Mouse (Mus musculus): ENCODE results near the gene Igsf3. TPM values are rescaled to one million over a fixed set of nuclear protein-coding genes. Genes with fewer than 3 reads are reported as not detected.

Gene Igsf3
- total RNA-seq, 1 experiment from 2014 or later = 7.0 TPM

- DNase-seq = no peak
These were observed 125.3 kb downstream of the Igsf3 start for GRCm38 (mm10) chr3:101502086-101502760.

GRCm38 (mm10) chr3:101506179-101506578, 129.3 kb downstream of the Igsf3 start:
- peak; percentile 92 for DNase-seq

DNA sequence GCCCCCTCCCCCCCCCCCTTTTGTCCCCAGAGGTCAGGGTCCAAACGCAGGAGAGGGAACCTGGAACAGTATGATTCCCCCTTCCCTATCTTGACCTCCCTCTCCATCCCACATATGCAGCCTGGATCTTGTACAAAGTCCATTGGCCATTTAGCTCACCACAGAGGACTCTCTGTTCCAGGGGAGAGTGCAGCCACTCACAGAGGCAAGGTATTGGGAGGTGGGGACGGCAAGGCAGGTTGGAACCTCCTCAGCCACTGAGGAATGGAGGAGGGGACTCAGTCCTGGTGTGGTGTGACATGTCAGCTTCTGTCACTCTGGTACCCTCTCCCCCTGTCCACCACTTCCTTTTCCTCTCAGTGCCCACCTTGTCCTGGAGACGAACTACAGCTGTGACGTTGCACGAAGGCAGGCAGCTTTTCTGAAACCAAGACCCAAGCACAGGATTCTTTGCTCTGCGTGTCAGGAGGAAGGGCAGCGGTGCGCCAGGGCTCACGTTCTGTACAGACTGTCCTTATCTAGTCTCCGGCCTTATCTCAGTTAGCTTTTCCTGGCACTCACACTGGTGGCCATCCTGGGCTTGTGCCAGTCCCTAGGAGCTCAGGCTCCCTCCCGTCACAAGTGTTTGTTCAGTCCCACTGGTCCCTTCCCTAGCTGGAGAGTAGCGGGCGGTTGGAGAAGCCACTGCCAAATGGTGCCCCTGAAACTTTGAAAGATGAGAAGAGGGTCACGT, 130.3 kb downstream of the Igsf3 start:
- DNase-seq = peak; percentile 64

DNA sequence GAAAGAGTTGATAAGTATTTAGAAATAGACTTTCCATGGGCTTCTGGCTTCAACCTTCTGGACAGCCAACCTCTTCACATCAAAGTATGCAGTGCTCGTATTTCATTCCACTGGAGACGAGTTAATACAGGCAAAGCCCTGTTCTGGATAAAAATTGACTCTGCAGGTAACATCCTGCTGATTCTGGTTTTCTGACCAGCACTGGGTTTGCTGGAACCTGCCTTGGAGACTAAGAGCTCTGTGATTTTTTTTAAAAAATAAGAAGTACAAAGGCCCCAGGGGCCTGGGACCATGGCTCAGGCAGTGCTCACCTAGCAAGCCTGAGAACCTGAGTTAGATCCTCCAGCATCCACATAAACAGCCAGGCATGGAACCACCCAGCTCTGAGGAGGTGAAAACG, 130.9 kb downstream of the Igsf3 start:
- DNase-seq = no peak

- DNase-seq = no peak
These were observed 133.0 kb downstream of the Igsf3 start for GRCm38 (mm10) chr3:101509707-101510544.

GRCm38 (mm10) chr3:101510632-101511031, 133.7 kb downstream of the Igsf3 start:
- no peak for DNase-seq

Other genes with a start within 250 kb of the Igsf3 start
- gene Cd2, start 89.1 kb upstream of the Igsf3 start, total RNA-seq (2021) = 0.33 TPM in 1 of 2 replicates, not detected in the other
- 768 and 861 TPM in 2 replicates for gene Atp1a1, start 227.6 kb downstream of the Igsf3 start, total RNA-seq (2021)

All from adrenal gland, postnatal 25 days (tissue).